ENCODE assay signal across 8 mouse cellular contexts in genomic region chr7:16308093-16308492, GRCm38 (mm10). TPM values are rescaled to one million over a fixed set of nuclear protein-coding genes. Genes with fewer than 3 reads are reported as not detected.
DNase-seq lines count a peak whose midpoint lies in the region; ATAC-seq and TF ChIP-seq lines count a peak whose summit lies in the region.
"Not testable (repeated sequence)": the region's sequence is repeated elsewhere in the genome, so short reads cannot be mapped to it uniquely, and the experiment has no call there.

Bbc3 (plus strand) TSS chr7:16308393.

- H3K4me1 ChIP-seq in ES-E14 (ENCODE audit: control insufficient read depth in 2 of 2, insufficient read depth in 2 of 2, low read length in 2 of 2, poor library complexity in 1 of 2): peaks cover 1 to 18% of the 10 kb centered on the region in 2 experiments; a peak in 2 of 4 replicates
- peaks cover 19% of the 10 kb centered on the region for H3K4me1 ChIP-seq in embryonic facial prominence, embryonic 14.5 days (ENCODE audit: control insufficient read depth, insufficient read depth, low read length)
- not testable (repeated sequence) for H3K4me1 ChIP-seq in heart, adult 2 months (ENCODE audit: control insufficient read depth, insufficient read depth, low read length)
- peaks cover 33% of the 10 kb centered on the region for H3K4me1 ChIP-seq in hindbrain, embryonic 16.5 days (ENCODE audit: control insufficient read depth, insufficient read depth, low read depth, low read length)
- peaks cover 40% of the 10 kb centered on the region for H3K4me1 ChIP-seq in liver, embryonic 11.5 days (replicated peaks; ENCODE audit: control insufficient read depth, insufficient read depth, low read length)
- peaks cover 38% of the 10 kb centered on the region for H3K4me1 ChIP-seq in midbrain, embryonic 11.5 days (ENCODE audit: control insufficient read depth, insufficient read depth, low read length)
- peaks cover 21% of the 10 kb centered on the region for H3K4me1 ChIP-seq in small intestine, adult 2 months (ENCODE audit: control insufficient read depth, insufficient read depth, insufficient read length, low read length)

- in situ Hi-C loops in ES-E14 (cut with MboI; ENCODE audit: low sequenced_read_pairs in 2 of 2, unreplicated experiment in 2 of 2): not testable (repeated sequence)

- H3K9ac ChIP-seq in ES-E14 (ENCODE audit: insufficient read depth, low read depth, low read length, poor library complexity, severe bottlenecking): peak within 1 kb of the TSS; percentile 86
- H3K9ac ChIP-seq in embryonic facial prominence, embryonic 14.5 days (ENCODE audit: low read depth, low read length): peak within 1 kb of the TSS; percentile 82; the same call in 1 of the 2 replicates
- peak within 1 kb of the TSS; percentile 61 for H3K9ac ChIP-seq in heart, adult 2 months (ENCODE audit: low read depth, low read length)
- peak within 1 kb of the TSS; percentile 92 for H3K9ac ChIP-seq in hindbrain, embryonic 16.5 days (ENCODE audit: low read depth, low read length)
- peak within 1 kb of the TSS; percentile 97; the same call in 1 of the 2 replicates for H3K9ac ChIP-seq in liver, embryonic 11.5 days (ENCODE audit: low read depth, low read length)
- H3K9ac ChIP-seq in midbrain, embryonic 11.5 days (ENCODE audit: low read length): peak within 1 kb of the TSS; percentile 64

- DNase-seq in ES-E14 (ENCODE audit: low read depth, low spot score); embryonic facial prominence, embryonic 14.5 days (ENCODE audit: low spot score); heart, adult 2 months; layer of hippocampus, postnatal 25 days (ENCODE audit: extremely low spot score in 1 of 2, low spot score in 1 of 2); liver, embryonic 11.5 days (ENCODE audit: low spot score); midbrain, embryonic 11.5 days (ENCODE audit: low spot score, missing footprints): not testable (repeated sequence)

- intact Hi-C loops in heart, adult 2 months (cut with DNase I): not testable (repeated sequence)

- peak within 1 kb of the TSS; percentile 63 to 99 for H3K4me3 ChIP-seq in ES-E14 (ENCODE audit: insufficient read depth in 1 of 2, low read depth in 1 of 2, low read length in 2 of 2, poor library complexity in 1 of 2, severe bottlenecking in 1 of 2)
- H3K4me3 ChIP-seq in embryonic facial prominence, embryonic 14.5 days (ENCODE audit: low read depth, low read length): peak within 1 kb of the TSS; percentile 64
- peak within 1 kb of the TSS; percentile 75 for H3K4me3 ChIP-seq in heart, adult 2 months
- peak within 1 kb of the TSS; percentile 71 for H3K4me3 ChIP-seq in hindbrain, embryonic 16.5 days (ENCODE audit: low read length)
- peak within 1 kb of the TSS; percentile 78 for H3K4me3 ChIP-seq in liver, embryonic 11.5 days (ENCODE audit: low read depth, low read length)
- peak within 1 kb of the TSS; percentile 63 for H3K4me3 ChIP-seq in midbrain, embryonic 11.5 days (ENCODE audit: low read depth, low read length)
- H3K4me3 ChIP-seq in small intestine, adult 2 months (ENCODE audit: low read depth, low read length): peak within 1 kb of the TSS; percentile 72

- 63% methylated on average over 1 of the region's 1 CpGs for WGBS in embryonic facial prominence, embryonic 14.5 days
- WGBS in heart, adult 2 months: 47% methylated on average over 1 of the region's 1 CpGs
- 81% methylated on average over 1 of the region's 1 CpGs for WGBS in hindbrain, embryonic 16.5 days
- WGBS in liver, embryonic 11.5 days: 49% methylated on average over 1 of the region's 1 CpGs
- WGBS in midbrain, embryonic 11.5 days: 68% methylated on average over 1 of the region's 1 CpGs
- 20% methylated on average over 1 of the region's 1 CpGs for WGBS in small intestine, adult 2 months

- H3K27ac ChIP-seq in ES-E14 (ENCODE audit: insufficient read depth, low read depth, low read length, poor library complexity, severe bottlenecking): peak within 1 kb of the TSS; percentile 94
- H3K27ac ChIP-seq in embryonic facial prominence, embryonic 14.5 days (replicated peaks; ENCODE audit: low read depth, low read length): peak within 1 kb of the TSS; percentile 46
- peak within 1 kb of the TSS; percentile 95 for H3K27ac ChIP-seq in heart, adult 2 months
- H3K27ac ChIP-seq in hindbrain, embryonic 16.5 days (ENCODE audit: low read depth, low read length); midbrain, embryonic 11.5 days (ENCODE audit: low read depth, low read length): not testable (repeated sequence)
- 0 out of 2 replicates have a peak within 1 kb of the TSS, but pooled peaks have one; percentile 71 for H3K27ac ChIP-seq in liver, embryonic 11.5 days (ENCODE audit: low read depth, low read length)
- H3K27ac ChIP-seq in small intestine, adult 2 months (ENCODE audit: insufficient read depth, low read depth, low read length): peak within 1 kb of the TSS; percentile 10; the same call in 1 of the 2 replicates

- TF ChIP-seq POLR2A in heart, adult 2 months (IDR thresholded peaks at IDR 0.05; ENCODE audit: insufficient read depth, low read depth, low read length); small intestine, adult 2 months (IDR thresholded peaks at IDR 0.05; ENCODE audit: low read depth, low read length): not testable (repeated sequence)

- H3K36me3 ChIP-seq in ES-E14 (ENCODE audit: control insufficient read depth, insufficient read depth, low read length, poor library complexity, severe bottlenecking); embryonic facial prominence, embryonic 14.5 days (ENCODE audit: control insufficient read depth, insufficient read depth, low read length); heart, adult 2 months (ENCODE audit: control insufficient read depth, insufficient read depth, low read length); hindbrain, embryonic 16.5 days (ENCODE audit: control insufficient read depth, insufficient read depth, low read length); liver, embryonic 11.5 days (ENCODE audit: control insufficient read depth, insufficient read depth, low read length); midbrain, embryonic 11.5 days (ENCODE audit: control insufficient read depth, insufficient read depth, low read length); small intestine, adult 2 months (ENCODE audit: control insufficient read depth, insufficient read depth, low read length): not testable (repeated sequence)

- TF ChIP-seq CTCF in heart, adult 2 months (IDR thresholded peaks at IDR 0.05); small intestine, adult 2 months (IDR thresholded peaks at IDR 0.05; ENCODE audit: extremely low read depth, insufficient read length, insufficient replicate concordance, low read depth, low read length): not testable (repeated sequence)

- H3K4me2 ChIP-seq in embryonic facial prominence, embryonic 14.5 days (ENCODE audit: low read depth, low read length): peak within 1 kb of the TSS; percentile 90
- peak within 1 kb of the TSS; percentile 93 for H3K4me2 ChIP-seq in hindbrain, embryonic 16.5 days (ENCODE audit: low read length)
- peak within 1 kb of the TSS; percentile 100 for H3K4me2 ChIP-seq in liver, embryonic 11.5 days
- peak within 1 kb of the TSS; percentile 98 for H3K4me2 ChIP-seq in midbrain, embryonic 11.5 days

- TF ChIP-seq EP300 in heart, adult 2 months (IDR thresholded peaks at IDR 0.05; ENCODE audit: insufficient read depth, low read depth, low read length): not testable (repeated sequence)

- not testable (repeated sequence) for H3K9me3 ChIP-seq in ES-E14 (ENCODE audit: control insufficient read depth, insufficient read depth, low read depth, low read length); embryonic facial prominence, embryonic 14.5 days (ENCODE audit: control insufficient read depth, low read length); hindbrain, embryonic 16.5 days (ENCODE audit: control insufficient read depth, low read length); liver, embryonic 11.5 days (ENCODE audit: control insufficient read depth, low read length); midbrain, embryonic 11.5 days (ENCODE audit: control insufficient read depth, low read length)

- not testable (repeated sequence) for ATAC-seq in embryonic facial prominence, embryonic 14.5 days (ENCODE audit: low read depth); hindbrain, embryonic 16.5 days; liver, embryonic 11.5 days (replicated peaks; ENCODE audit: low FRiP score); midbrain, embryonic 11.5 days (ENCODE audit: low FRiP score)

- peaks cover 19% of the 10 kb centered on the region for H3K27me3 ChIP-seq in embryonic facial prominence, embryonic 14.5 days (replicated peaks; ENCODE audit: control insufficient read depth, insufficient read depth, low read length)
- not testable (repeated sequence) for H3K27me3 ChIP-seq in heart, adult 2 months (ENCODE audit: control insufficient read depth, insufficient read depth, low read length); hindbrain, embryonic 16.5 days (replicated peaks; ENCODE audit: control insufficient read depth, insufficient read depth, low read length); liver, embryonic 11.5 days (replicated peaks; ENCODE audit: control insufficient read depth, insufficient read depth, low read length); midbrain, embryonic 11.5 days (ENCODE audit: control insufficient read depth, insufficient read depth, low read length); small intestine, adult 2 months (ENCODE audit: control insufficient read depth, insufficient read depth, low read length)

- H3K79me2 ChIP-seq in heart, adult 2 months (replicated peaks; ENCODE audit: control insufficient read depth, insufficient read depth, low read length): not testable (repeated sequence)

RNA-seq across cellular contexts. Expression of gene Bbc3, which starts in this region (rescaled TPM):
- total RNA-seq in ES-E14 (2012; rRNA removed): 21.9 and 34.9 TPM in 2 replicates
- polyA plus RNA-seq in embryonic facial prominence, embryonic 14.5 days (2014; fragmentation: Nextera tagmentation; extraction: Ambion mirVana): 4.0 and 4.6 TPM in 2 replicates
- 1 to 10 TPM; 2.1 to 3.2 TPM for total RNA-seq in heart, adult 2 months (2021)
- polyA plus RNA-seq in heart, adult 2 months (2012; rRNA removed): 2.4 and 3.3 TPM in 2 replicates
- 31.3 and 32.7 TPM in 2 replicates for polyA plus RNA-seq in hindbrain, embryonic 16.5 days (2015; fragmentation: Nextera tagmentation; extraction: Ambion mirVana)
- total RNA-seq in layer of hippocampus, postnatal 25 days (2021): 10 to 100 TPM; 14.0 to 20.0 TPM
- 4.7 and 6.4 TPM in 2 replicates for polyA plus RNA-seq in liver, embryonic 11.5 days (2014; fragmentation: Nextera tagmentation; extraction: Ambion mirVana)
- polyA plus RNA-seq in midbrain, embryonic 11.5 days (2014; fragmentation: Nextera tagmentation; extraction: Ambion mirVana): 6.3 and 8.3 TPM in 2 replicates
- 8.3 and 50.9 TPM in 2 replicates for polyA plus RNA-seq in small intestine, adult 2 months (2012; rRNA removed)
